Mouse (Mus musculus) brain, adult 2 months (tissue): Measurements from ENCODE around the gene Dnm1.

Experiments used
- DNase-seq: peaks from one replicate; pipeline ENCODE4 v3.0.0; 2011; ENCODE audit warnings: low read depth, low spot score

Dnm1 gene

GRCm38 (mm10) chr2:32353007-32353542 is at the start of gene Dnm1:
TSS of gene Dnm1 (minus strand) at chr2:32353338.
- peak; percentile 95 for DNase-seq

GRCm38 (mm10) chr2:32396695-32397094 is 43.6 kb upstream of the Dnm1 start:
- no peak for DNase-seq

GRCm38 (mm10) chr2:32395946-32396621 is 42.9 kb upstream of the Dnm1 start:
- peak; percentile 98 for DNase-seq

GRCm38 (mm10) chr2:32395484-32395945 is 42.4 kb upstream of the Dnm1 start, which contains the start of gene Ptges2:
TSS of gene Ptges2 (plus strand) at chr2:32395896.
- DNase-seq = peak; percentile 97

GRCm38 (mm10) chr2:32394973-32395372 is 41.8 kb upstream of the Dnm1 start:
- DNase-seq = peak; percentile 61

GRCm38 (mm10) chr2:32392063-32392462 is 38.9 kb upstream of the Dnm1 start:
- DNase-seq = no peak

GRCm38 (mm10) chr2:32390871-32391270 is 37.7 kb upstream of the Dnm1 start:
- DNase-seq = no peak

- no peak for DNase-seq
Observed at GRCm38 (mm10) chr2:32389157-32389556, 36.0 kb upstream of the Dnm1 start.

GRCm38 (mm10) chr2:32387706-32388490 is 34.8 kb upstream of the Dnm1 start, which contains the start of gene Lcn2:
TSS of gene Lcn2 (minus strand) at chr2:32388252.
- DNase-seq = no peak

GRCm38 (mm10) chr2:32382689-32383088 is 29.6 kb upstream of the Dnm1 start:
- DNase-seq = peak; percentile 69

- DNase-seq = peak; percentile 97
Observed at GRCm38 (mm10) chr2:32381775-32382223, 28.7 kb upstream of the Dnm1 start, which contains the start of gene 1110008P14Rik. TSS of gene 1110008P14Rik (minus strand) at chr2:32381938.

- DNase-seq = peak; percentile 48
Observed at GRCm38 (mm10) chr2:32381141-32381774, 28.1 kb upstream of the Dnm1 start.

GRCm38 (mm10) chr2:32380001-32380500 is 26.9 kb upstream of the Dnm1 start:
- DNase-seq = no peak

GRCm38 (mm10) chr2:32376963-32377362 is 23.8 kb upstream of the Dnm1 start:
- DNase-seq = peak; percentile 77

- DNase-seq = peak; percentile 74
Observed at GRCm38 (mm10) chr2:32375317-32375940, 22.3 kb upstream of the Dnm1 start.

- no peak for DNase-seq
Observed at GRCm38 (mm10) chr2:32374191-32374590, 21.1 kb upstream of the Dnm1 start.

GRCm38 (mm10) chr2:32367315-32367714 is 14.2 kb upstream of the Dnm1 start:
- DNase-seq = no peak

GRCm38 (mm10) chr2:32364121-32364520 is 11.0 kb upstream of the Dnm1 start:
- no peak for DNase-seq

GRCm38 (mm10) chr2:32363376-32364106 is 10.4 kb upstream of the Dnm1 start:
- DNase-seq = peak; percentile 80

- peak; percentile 96 for DNase-seq
Observed at GRCm38 (mm10) chr2:32362817-32363340, 9.7 kb upstream of the Dnm1 start.
